Mouse (Mus musculus) embryonic stem cell, embryonic (primary cell): ENCODE measurements around the gene Slc38a2.

Experiments used
- CTCF ChIA-PET, 4 experiments: fragments of 300-600 bp in 2 of 4; fragments of 350-600 bp in 2 of 4; sonication (Branson Sonifier 250); formaldehyde crosslinking; loops; one replicate each; lab custom pipeline; 2022; ENCODE audit warnings: inconsistent platforms in 2 of 4; lab: Charles Lee
- POLR2A ChIA-PET, 4 experiments: fragments of 300-600 bp in 2 of 4; fragments of 350-600 bp in 2 of 4; sonication (Branson Sonifier 250); formaldehyde crosslinking; loops; one replicate each; lab custom pipeline; 2022; ENCODE audit warnings: antibody characterized with exemption in 4 of 4, inconsistent platforms in 1 of 4; lab: Charles Lee

Gene Slc38a2

GRCm38 (mm10) chr15:96709491-96710351 is 10.2 kb upstream of the Slc38a2 start:
- POLR2A ChIA-PET = interaction anchor here (0.5 to 9.5 kb wide), 68 partner anchors 9 to 474 kb away, joined by 3 to 215 read pairs (median 4); partner anchors contain the start of genes Slc38a2 (in 3 of the 4), Scaf11 (in 1 of the 4) and Slc38a1 (in 1 of the 4)
- CTCF ChIA-PET = interaction anchor here in 2 of 4 experiments (0.6 to 1.3 kb wide), 3 partner anchors 10 to 207 kb away, joined by 3 to 7 read pairs (median 4); partner anchors contain the start of gene Slc38a2 (in 1 of the 2)

DNA sequence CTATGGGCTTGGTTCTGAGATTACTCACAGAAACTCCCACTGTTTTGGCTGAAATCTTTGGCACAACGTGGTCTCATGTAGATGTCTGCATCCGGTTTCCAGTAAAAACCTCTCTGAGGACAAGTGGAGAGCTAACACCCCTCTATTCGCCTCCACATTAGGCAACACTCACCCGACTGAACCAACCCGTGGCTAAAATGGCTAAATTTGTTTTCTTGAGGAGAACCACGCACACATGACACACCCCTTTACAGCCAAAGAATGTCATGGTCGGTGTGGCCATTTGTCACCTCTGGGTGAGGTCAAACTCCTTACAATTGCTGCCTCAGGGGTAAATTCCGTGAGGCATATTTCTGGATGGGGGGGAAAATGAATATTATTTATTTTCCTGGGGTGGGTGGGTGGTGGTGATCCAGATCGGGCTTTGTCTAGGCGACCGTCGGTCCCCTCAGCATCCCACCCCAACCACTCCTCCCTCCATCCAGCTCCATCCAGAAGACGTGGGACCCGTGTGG is 9.5 kb upstream of the Slc38a2 start:
- ChIA-PET CTCF (interaction anchor here in 3 of 4 experiments (0.5 to 1.3 kb wide), 3 partner anchors 9 to 160 kb away, joined by 3 to 7 read pairs (median 6); partner anchors contain the start of gene Slc38a2 (in 1 of the 3)), POLR2A (interaction anchor here (0.5 to 9.5 kb wide), 56 partner anchors 8 to 765 kb away, joined by 3 to 215 read pairs (median 4); partner anchors contain the start of genes Slc38a2 (in 3 of the 4), Scaf11 (in 1 of the 4) and Slc38a1 (in 1 of the 4))

DNA sequence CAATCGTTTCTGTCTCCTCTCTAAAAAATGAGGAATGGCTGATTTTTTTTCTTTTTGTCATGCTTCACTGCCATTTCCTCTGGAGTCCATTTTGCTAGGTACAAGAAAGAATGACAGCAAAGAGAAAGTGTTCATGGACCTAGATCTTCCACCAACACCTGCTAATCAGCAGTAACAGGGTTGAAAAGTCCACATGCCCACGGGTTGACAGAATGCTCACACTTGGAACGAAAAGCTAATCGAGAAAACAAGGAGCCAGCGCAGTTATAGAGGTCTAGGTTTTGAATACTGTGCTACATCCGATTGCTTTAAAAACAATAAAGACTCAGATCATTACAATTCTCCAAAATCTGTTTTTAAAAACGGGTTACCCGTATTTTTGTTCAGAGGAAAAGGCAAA is 8.9 kb upstream of the Slc38a2 start:
- ChIA-PET CTCF (no interaction called here), POLR2A (interaction anchor here in 3 of 4 experiments (0.6 to 9.5 kb wide), 20 partner anchors 8 to 764 kb away, joined by 3 to 215 read pairs (median 8); partner anchors contain the start of gene Slc38a2 (in 3 of the 3))

- POLR2A ChIA-PET = interaction anchor here in 2 of 4 experiments (0.9 to 9.5 kb wide), 8 partner anchors 9 to 245 kb away, joined by 3 to 215 read pairs (median 3); partner anchors contain the start of genes Slc38a1 (in 1 of the 2) and Slc38a2 (in 1 of the 2)
These were observed 8.4 kb upstream of the Slc38a2 start for GRCm38 (mm10) chr15:96707936-96708335.

GRCm38 (mm10) chr15:96702466-96703031 is 3.0 kb upstream of the Slc38a2 start:
- ChIA-PET CTCF (interaction anchor here in 1 of 4 experiments (0.5 to 1.4 kb wide), 2 partner anchors 151 to 455 kb away, joined by 3 to 5 read pairs; no protein-coding TSS in a partner anchor), POLR2A (interaction anchor here (0.5 to 16.8 kb wide), 62 partner anchors 8 to 912 kb away, joined by 3 to 215 read pairs (median 4); partner anchors contain the start of genes Scaf11 (in 1 of the 4) and Slc38a1 (in 1 of the 4))

More at GRCm38 (mm10) chr15:96707936-96708335, 8.4 kb upstream of the Slc38a2 start:
- CTCF ChIA-PET = no interaction called here

GRCm38 (mm10) chr15:96700766-96701165 is 1.2 kb upstream of the Slc38a2 start:
- CTCF ChIA-PET = no interaction called here

GRCm38 (mm10) chr15:96698658-96699448 is 677 bp downstream of the Slc38a2 start:
- ChIA-PET POLR2A (interaction anchor here (0.6 to 16.8 kb wide), 28 partner anchors 8 to 524 kb away, joined by 3 to 215 read pairs (median 3); partner anchors contain the start of gene Scaf11 (in 1 of the 4)), CTCF (interaction anchor here (0.6 to 1.3 kb wide), 4 partner anchors 11 to 1946 kb away, joined by 3 to 5 read pairs (median 4); no protein-coding TSS in a partner anchor)

More at GRCm38 (mm10) chr15:96700766-96701165, 1.2 kb upstream of the Slc38a2 start:
- POLR2A ChIA-PET = interaction anchor here in 3 of 4 experiments (0.5 to 16.8 kb wide), 10 partner anchors 9 to 337 kb away, joined by 3 to 215 read pairs (median 9); no protein-coding TSS in a partner anchor

GRCm38 (mm10) chr15:96697901-96698657 is 1.5 kb downstream of the Slc38a2 start:
- POLR2A ChIA-PET = interaction anchor here (0.6 to 16.8 kb wide), 22 partner anchors 8 to 241 kb away, joined by 3 to 215 read pairs (median 3); partner anchors contain the start of gene Scaf11 (in 1 of the 4)
- CTCF ChIA-PET = interaction anchor here in 2 of 4 experiments (0.6 to 0.7 kb wide), 2 partner anchors 413 to 908 kb away, joined by 3 to 5 read pairs; no protein-coding TSS in a partner anchor

DNA sequence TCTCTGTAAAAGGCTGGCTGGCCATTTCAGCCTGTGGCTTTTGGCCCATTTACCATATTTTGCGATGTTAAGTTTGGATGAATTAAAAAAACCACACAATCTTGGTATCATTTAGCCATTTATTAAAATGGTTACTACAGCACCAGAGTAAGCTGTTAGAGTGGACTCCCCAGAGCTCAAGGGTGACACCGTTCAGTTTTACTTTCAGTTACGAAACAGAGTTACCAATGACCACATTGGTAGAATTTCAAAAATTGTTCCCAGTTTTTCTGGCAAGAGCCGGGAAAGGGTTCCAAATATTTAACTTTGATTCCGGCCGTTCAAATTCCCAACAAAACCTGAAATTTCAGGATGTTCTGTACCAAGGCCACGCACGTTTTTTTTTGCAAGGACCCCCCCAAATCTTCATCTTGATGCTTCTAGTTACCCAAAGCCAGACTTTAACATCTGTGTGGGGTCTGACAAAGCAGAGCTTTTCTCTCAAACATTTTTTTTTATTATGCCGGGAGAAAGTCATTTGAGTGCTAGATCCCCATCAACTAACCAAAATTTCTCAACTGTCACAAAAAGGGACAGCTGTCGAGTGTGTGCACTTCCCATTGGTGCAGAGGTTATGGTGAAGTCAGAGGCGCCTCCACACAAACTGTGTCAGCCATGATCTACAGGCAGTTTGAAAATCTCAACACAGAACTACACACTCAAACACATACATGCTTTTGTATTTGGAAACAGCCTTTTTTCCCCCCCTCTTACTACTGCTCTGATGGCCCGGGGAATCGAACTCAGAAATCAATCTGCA is 2.8 kb downstream of the Slc38a2 start:
- ChIA-PET POLR2A (interaction anchor here in 3 of 4 experiments (1.0 to 16.8 kb wide), 18 partner anchors 9 to 205 kb away, joined by 3 to 215 read pairs (median 7); partner anchors contain the start of gene Slc38a1 (in 1 of the 3)), CTCF (interaction anchor here in 1 of 4 experiments (1.1 kb wide), 1 partner anchor 18 kb away, joined by 3 read pairs; no protein-coding TSS in a partner anchor)

GRCm38 (mm10) chr15:96695455-96696421 is 3.8 kb downstream of the Slc38a2 start:
- CTCF ChIA-PET = interaction anchor here in 2 of 4 experiments (0.7 to 1.1 kb wide), 2 partner anchors 19 to 362 kb away, joined by 3 read pairs; no protein-coding TSS in a partner anchor
- POLR2A ChIA-PET = interaction anchor here (0.5 to 16.8 kb wide), 40 partner anchors 5 to 1418 kb away, joined by 3 to 215 read pairs (median 4); partner anchors contain the start of genes Slc38a1 (in 1 of the 4) and Slc38a2 (in 1 of the 4)

DNA sequence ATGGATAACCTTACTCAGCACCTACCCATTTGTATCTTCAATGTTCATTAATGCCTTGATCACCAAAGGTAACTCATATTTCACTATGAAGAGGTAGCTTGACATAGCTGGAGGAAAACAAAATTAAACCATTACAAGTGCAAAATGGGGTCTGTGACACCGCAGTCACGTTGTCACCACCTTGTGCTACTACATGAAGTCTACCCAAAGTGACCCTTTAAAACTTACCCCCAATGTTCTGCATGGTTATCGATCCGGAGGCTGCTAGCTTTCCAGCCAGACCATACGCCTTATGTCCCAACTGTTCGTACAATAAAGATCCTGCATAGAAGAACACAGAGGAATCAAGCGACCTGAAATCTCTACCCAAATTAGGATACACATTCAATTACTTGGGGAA is 4.5 kb downstream of the Slc38a2 start:
- ChIA-PET POLR2A (interaction anchor here (0.5 to 16.8 kb wide), 33 partner anchors 6 to 128 kb away, joined by 3 to 215 read pairs (median 5); partner anchors contain the start of genes Slc38a1 (in 1 of the 4) and Slc38a2 (in 1 of the 4)), CTCF (interaction anchor here in 3 of 4 experiments (0.6 to 1.1 kb wide), 3 partner anchors 19 to 899 kb away, joined by 3 to 4 read pairs (median 3); no protein-coding TSS in a partner anchor)

GRCm38 (mm10) chr15:96693688-96694087 is 5.8 kb downstream of the Slc38a2 start:
- CTCF ChIA-PET = no interaction called here
- POLR2A ChIA-PET = interaction anchor here (0.6 to 16.8 kb wide), 20 partner anchors 7 to 202 kb away, joined by 3 to 215 read pairs (median 6); partner anchors contain the start of gene Slc38a2 (in 1 of the 4)

DNA sequence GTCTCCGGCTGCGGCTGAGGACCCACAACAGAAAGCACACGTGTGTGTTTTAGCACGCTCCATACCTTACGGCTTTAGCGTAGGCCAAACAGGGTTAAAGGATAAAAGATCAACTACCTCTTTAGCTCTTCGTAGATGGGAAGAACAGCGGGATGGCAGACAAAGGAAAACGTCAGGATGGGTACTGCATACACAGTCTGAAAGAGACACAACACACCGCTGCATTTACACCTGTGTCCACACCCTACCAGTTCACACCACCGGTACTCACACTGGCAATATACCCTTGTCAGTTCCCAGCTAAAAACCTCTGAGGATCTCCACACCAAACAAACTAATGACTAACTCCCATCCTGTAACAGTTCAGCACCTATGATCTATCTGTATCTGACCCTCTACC is 7.1 kb downstream of the Slc38a2 start:
- ChIA-PET CTCF (interaction anchor here in 1 of 4 experiments (1.3 kb wide), 1 partner anchor 140 kb away, joined by 3 read pairs; no protein-coding TSS in a partner anchor), POLR2A (interaction anchor here in 3 of 4 experiments (0.7 to 16.8 kb wide), 21 partner anchors 8 to 146 kb away, joined by 3 to 215 read pairs (median 6); partner anchors contain the start of gene Slc38a2 (in 1 of the 3))
